Mouse (Mus musculus) CH12.LX (cell line): ENCODE data around the gene Lat. TPM values are rescaled to one million over a fixed set of nuclear protein-coding genes. Genes with fewer than 3 reads are reported as not detected.

Source experiments
- DNase-seq: peaks from one replicate; pipeline ENCODE4 v3.0.0-alpha.2; 2013; ENCODE audit errors: extremely low read depth
- H3K27ac ChIP-seq: 2 replicates; pipeline ENCODE4 v1.5.1; 2012; ENCODE audit warnings: low read depth, mild to moderate bottlenecking, control low read depth, moderate library complexity; ENCODE audit not compliant: insufficient read depth
- H3K27me3 ChIP-seq: replicated peaks from 2 replicates; pipeline ENCODE3; 2012; ENCODE audit warnings: inconsistent platforms
- H3K36me3 ChIP-seq, 2 experiments: replicated peaks in 1 of 2; 2 replicates each; pipeline versions ENCODE3 to v1.6.1; 2012; ENCODE audit warnings: inconsistent platforms in 1 of 2, low read length in 1 of 2, mild to moderate bottlenecking in 1 of 2, mixed read lengths in 1 of 2, moderate library complexity in 1 of 2; ENCODE audit not compliant: control insufficient read depth in 1 of 2, insufficient read depth in 1 of 2
- H3K4me1 ChIP-seq, 2 experiments: 2 replicates each; pipeline ENCODE4 v1.6.1; 2012; ENCODE audit warnings: inconsistent platforms in 1 of 2, moderate library complexity in 1 of 2; ENCODE audit not compliant: insufficient read depth in 2 of 2, control insufficient read depth in 1 of 2
- H3K4me2 ChIP-seq: 2 replicates; pipeline ENCODE4 v1.6.1; 2012; ENCODE audit warnings: low read depth, mild to moderate bottlenecking, control low read depth; ENCODE audit not compliant: poor library complexity, insufficient read depth, severe bottlenecking
- H3K4me3 ChIP-seq, 3 experiments: fragments of 150-350 bp in 1 of 3; sonication (generic) in 1 of 3; replicated peaks in 1 of 3; 2 replicates each; pipeline versions ENCODE3 to v1.5.1; 2011 to 2012; ENCODE audit warnings: low read depth in 2 of 3, low read length in 2 of 3, mild to moderate bottlenecking in 2 of 3, moderate library complexity in 2 of 3, control low read depth in 1 of 3, improper control_type of control experiment in 1 of 3, inconsistent platforms in 1 of 3, mixed read lengths in 1 of 3; ENCODE audit not compliant: poor library complexity in 1 of 3
- H3K79me2 ChIP-seq: replicated peaks from 2 replicates; pipeline ENCODE4 v1.6.1; 2012; ENCODE audit warnings: mild to moderate bottlenecking, moderate library complexity; ENCODE audit not compliant: control insufficient read depth, poor library complexity, insufficient read depth, severe bottlenecking; ENCODE audit errors: extremely low read depth
- H3K9ac ChIP-seq: 2 replicates; pipeline ENCODE4 v1.6.1; 2012; ENCODE audit warnings: low read depth, mild to moderate bottlenecking, control low read depth, moderate library complexity; ENCODE audit not compliant: insufficient read depth
- H3K9me3 ChIP-seq: replicated peaks from 2 replicates; pipeline ENCODE3; 2012; ENCODE audit warnings: low read length, inconsistent platforms, mixed read lengths
- BHLHE40 ChIP-seq: IDR thresholded peaks from 2 replicates; pipeline ENCODE4 v1.6.1; 2011; ENCODE audit warnings: mild to moderate bottlenecking, low read depth, low read length, improper control_type of control experiment
- EP300 ChIP-seq: IDR thresholded peaks from 2 replicates; pipeline ENCODE4 v1.6.1; 2011; ENCODE audit warnings: low read length, improper control_type of control experiment
- GABPA ChIP-seq: IDR thresholded peaks from 2 replicates; pipeline ENCODE4 v1.6.1; 2012; ENCODE audit warnings: low read depth, low read length, improper control_type of control experiment, inconsistent platforms; ENCODE audit not compliant: insufficient replicate concordance
- HCFC1 ChIP-seq: IDR thresholded peaks from 2 replicates; pipeline ENCODE4 v1.6.1; 2012; ENCODE audit warnings: low read depth, mild to moderate bottlenecking, inconsistent platforms, low read length, improper control_type of control experiment
- JUN ChIP-seq: IDR thresholded peaks from 2 replicates; pipeline ENCODE4 v1.6.1; 2011; ENCODE audit warnings: low read depth, mild to moderate bottlenecking, low read length, improper control_type of control experiment, moderate library complexity; ENCODE audit not compliant: insufficient read depth
- KAT2A ChIP-seq: IDR thresholded peaks from 2 replicates; pipeline ENCODE4 v1.6.1; 2012; ENCODE audit warnings: low read length, improper control_type of control experiment, inconsistent platforms; ENCODE audit not compliant: insufficient replicate concordance
- MAZ ChIP-seq: IDR thresholded peaks from 2 replicates; pipeline ENCODE4 v1.6.1; 2012; ENCODE audit warnings: low read depth, mild to moderate bottlenecking, inconsistent platforms, low read length, improper control_type of control experiment, moderate library complexity
- MEF2A ChIP-seq: IDR thresholded peaks from 2 replicates; pipeline ENCODE4 v1.6.1; 2014; ENCODE audit warnings: low read depth, mild to moderate bottlenecking, inconsistent platforms, low read length, improper control_type of control experiment, borderline replicate concordance
- MYC ChIP-seq: IDR thresholded peaks from 2 replicates; pipeline ENCODE4 v1.6.1; 2011; ENCODE audit warnings: low read depth, mild to moderate bottlenecking, improper control_type of control experiment, low read length
- NRF1 ChIP-seq: IDR thresholded peaks from 2 replicates; pipeline ENCODE4 v1.6.1; 2014; ENCODE audit warnings: low read depth, mild to moderate bottlenecking, inconsistent platforms, low read length, improper control_type of control experiment, moderate library complexity
- PAX5 ChIP-seq: IDR thresholded peaks from 2 replicates; pipeline ENCODE4 v1.6.1; 2012; ENCODE audit warnings: low read length, inconsistent platforms, mixed read lengths
- POLR2A ChIP-seq: IDR thresholded peaks from 2 replicates; pipeline ENCODE4 v1.6.1; 2011; ENCODE audit warnings: low read depth, mild to moderate bottlenecking, improper control_type of control experiment, low read length
- RAD21 ChIP-seq: IDR thresholded peaks from 2 replicates; pipeline ENCODE4 v1.6.1; 2011; ENCODE audit warnings: low read depth, mild to moderate bottlenecking, low read length, improper control_type of control experiment, moderate library complexity
- SMC3 ChIP-seq: IDR thresholded peaks from 2 replicates; pipeline ENCODE4 v1.6.1; 2011; ENCODE audit warnings: low read depth, low read length, improper control_type of control experiment
- TBP ChIP-seq: conservative IDR thresholded peaks from 2 replicates; pipeline ENCODE4 v1.6.1; 2011; ENCODE audit warnings: low read depth, low read length, improper control_type of control experiment
- UBTF ChIP-seq: IDR thresholded peaks from 2 replicates; pipeline ENCODE4 v1.6.1; 2012; ENCODE audit warnings: low read depth, mild to moderate bottlenecking, inconsistent platforms, low read length, improper control_type of control experiment, moderate library complexity
- USF1 ChIP-seq: IDR thresholded peaks from 2 replicates; pipeline ENCODE4 v1.6.1; 2014; ENCODE audit warnings: low read depth, mild to moderate bottlenecking, inconsistent platforms, low read length, improper control_type of control experiment
- ZKSCAN1 ChIP-seq: IDR thresholded peaks from 2 replicates; pipeline ENCODE4 v1.6.1; 2012; ENCODE audit warnings: low read depth, inconsistent platforms, low read length, improper control_type of control experiment, borderline replicate concordance
- ZMIZ1 ChIP-seq: IDR thresholded peaks from 2 replicates; pipeline ENCODE4 v1.6.1; 2012; ENCODE audit warnings: low read depth, mild to moderate bottlenecking, inconsistent platforms, low read length, improper control_type of control experiment
- dilution Hi-C: fragments of 300-500 bp; cut with MboI; formaldehyde crosslinking; loops from 2 replicates; pipeline ENCODE4 v1.14.3; 2020; ENCODE audit warnings: low sequenced_read_pairs; ENCODE audit not compliant: extremely low pct_unique_long_range_greater_than_20kb, extremely low pct_ligation_motif_present
- in situ Hi-C: fragments of 300-500 bp; cut with MboI; formaldehyde crosslinking; loops from 3 replicates; pipeline ENCODE4 v1.14.3; 2019; ENCODE audit warnings: low sequenced_read_pairs, low pct_ligation_motif_present, low pct_unique_long_range_greater_than_20kb, mixed read lengths
- polyA plus RNA-seq: library from polyadenylated mRNA; unstranded; fragments of >175 nt; gene quantifications from 2 replicates; pipeline ENCODE4 v1.2.1, GENCODE M21; 2012; ENCODE audit warnings: low read depth; ENCODE audit not compliant: insufficient read length
- total RNA-seq, 2 experiments: library from RNA; depleted of rRNA; stranded (reverse); fragments of 300-350 nt in 1 of 2; fragments of >200 nt in 1 of 2; gene quantifications; 2 replicates each; pipeline ENCODE4 v1.2.3; 2012 to 2014

Lat gene
- total and polyA plus RNA-seq, 3 experiments: 0.42 to 1.1 (median 0.55) TPM

DNA sequence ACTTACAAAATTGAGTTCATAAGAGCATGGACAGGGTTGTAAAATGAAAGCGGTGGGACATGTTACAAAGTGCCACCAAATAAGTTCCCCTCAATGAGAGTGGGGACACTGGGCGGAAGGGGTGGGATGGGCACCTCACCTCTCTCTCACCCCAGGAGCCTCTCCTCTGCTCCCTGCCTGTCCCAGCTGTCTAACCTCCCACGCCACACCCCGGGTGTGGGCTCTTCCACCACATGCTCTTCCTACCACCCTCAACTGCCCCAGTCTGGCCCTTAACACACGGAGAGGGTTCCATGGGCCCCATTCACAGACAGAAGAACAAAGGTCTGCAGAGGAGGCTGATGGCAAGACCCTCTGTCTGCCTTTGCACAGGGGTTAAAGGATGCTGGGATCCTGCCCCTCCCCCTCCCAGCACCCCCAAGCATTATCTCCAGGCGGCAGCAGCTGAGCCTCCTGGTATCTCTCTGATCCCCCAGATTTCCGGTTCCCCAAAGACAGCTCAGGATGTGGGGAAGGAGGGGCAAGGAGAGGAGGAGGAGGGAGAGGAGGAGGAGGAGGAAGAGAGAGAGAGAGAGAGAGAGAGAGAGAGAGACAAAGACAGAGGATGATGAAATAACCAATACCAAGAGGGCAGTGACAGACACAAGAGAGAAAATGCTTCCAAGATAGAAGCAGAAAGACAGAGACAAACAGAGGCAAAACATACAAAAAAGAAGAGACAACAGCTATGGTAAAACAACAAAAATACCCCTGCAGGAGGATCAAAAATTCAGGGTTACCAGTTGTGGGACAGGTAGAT lies 12.4 kb downstream of the Lat start:
- dilution Hi-C loops: no loop called here
- Histone ChIP-seq H3K27ac (no peak overlapping the region), H3K79me2 (no peaks in the 10 kb centered on the region), H3K9ac (no peak overlapping the region), H3K4me2 (no peak overlapping the region), H3K9me3 (no peaks in the 10 kb centered on the region), H3K4me1 (peaks cover 0 to 7% of the 10 kb centered on the region in 2 experiments; a peak in 2 of 4 replicates), H3K27me3 (no peaks in the 10 kb centered on the region), H3K4me3 (no peak overlapping the region), H3K36me3 (no peaks in the 10 kb centered on the region)
- TF ChIP-seq JUN: no peak
- no peak for TF ChIP-seq MEF2A
- TF ChIP-seq NRF1: no peak
- TF ChIP-seq MAZ: no peak
- no peak for TF ChIP-seq ZMIZ1
- TF ChIP-seq POLR2A: no peak
- TF ChIP-seq USF1: no peak
- no peak for DNase-seq
- in situ Hi-C loops: loop anchor here (25.0 kb wide), 1 partner anchor 95 kb away; the partner anchor contains the start of gene Sbk1

DNA sequence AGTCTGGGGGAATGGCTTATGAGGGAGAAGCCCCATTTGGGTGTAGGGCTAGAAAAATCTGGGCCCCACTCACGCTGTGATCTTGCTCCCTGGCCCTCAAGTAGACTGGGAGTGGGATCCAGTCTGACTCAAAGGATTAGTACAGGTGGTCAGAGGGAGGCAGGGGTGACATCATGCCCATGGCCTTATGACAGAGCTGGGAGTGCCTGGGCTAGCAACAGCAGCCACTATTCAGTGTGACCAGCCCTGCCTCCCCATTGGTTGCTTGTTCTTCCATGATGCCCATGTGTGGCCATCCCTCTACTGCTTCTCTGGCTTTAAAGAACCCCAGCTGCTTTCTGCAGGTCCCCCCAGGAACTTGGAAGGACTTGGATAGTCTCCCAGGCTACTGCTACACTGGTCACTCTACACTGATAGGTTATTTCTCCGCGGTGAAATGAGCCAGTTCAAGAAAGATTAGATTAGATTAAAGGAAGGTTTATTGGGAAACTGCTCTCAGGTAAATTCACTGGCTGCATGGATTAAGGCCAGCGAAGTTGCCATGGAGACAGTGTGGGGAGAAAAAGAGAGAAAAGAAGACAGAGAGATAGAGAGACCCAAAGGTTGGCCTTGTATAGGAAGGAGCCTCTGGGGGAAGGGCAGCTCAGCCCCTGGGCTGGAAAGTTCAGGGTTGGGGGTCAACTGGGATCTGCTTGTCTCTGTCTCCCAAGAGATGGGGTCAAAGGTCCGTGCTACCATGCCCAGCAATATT lies 13.3 kb downstream of the Lat start:
- H3K4me2 ChIP-seq: no peak overlapping the region

More for the DNA sequence above, 13.3 kb downstream of the Lat start:
- no peaks in the 10 kb centered on the region for H3K9me3 ChIP-seq
- H3K4me1 ChIP-seq: peaks cover 0 to 7% of the 10 kb centered on the region in 2 experiments; a peak in 2 of 4 replicates
- dilution Hi-C loops: no loop called here
- TF ChIP-seq SMC3 (no peak), BHLHE40 (no peak), KAT2A (no peak), MYC (no peak), TBP (no peak), NRF1 (no peak), EP300 (no peak), ZMIZ1 (no peak), ZKSCAN1 (no peak), PAX5 (no peak), RAD21 (no peak), GABPA (no peak), HCFC1 (no peak), UBTF (no peak)
- TF ChIP-seq, all 38 proteins: peak for 0
- H3K27ac ChIP-seq: no peak overlapping the region
- in situ Hi-C loops: loop anchor here (25.0 kb wide), 1 partner anchor 94 kb away; the partner anchor contains the start of gene Sbk1
- H3K9ac ChIP-seq: no peak overlapping the region
- DNase-seq: no peak
- no peaks in the 10 kb centered on the region for H3K27me3 ChIP-seq
- H3K79me2 ChIP-seq: no peaks in the 10 kb centered on the region
- H3K36me3 ChIP-seq: no peaks in the 10 kb centered on the region
- no peak overlapping the region for H3K4me3 ChIP-seq
